Mouse (Mus musculus): ENCODE data around the gene Mtch2. TPM values are rescaled to one million over a fixed set of nuclear protein-coding genes. Genes with fewer than 3 reads are reported as not detected.

The Mtch2 gene
- polyA plus RNA-seq (2012; rRNA removed): 47.7 and 64.4 TPM in 2 replicates

DNA sequence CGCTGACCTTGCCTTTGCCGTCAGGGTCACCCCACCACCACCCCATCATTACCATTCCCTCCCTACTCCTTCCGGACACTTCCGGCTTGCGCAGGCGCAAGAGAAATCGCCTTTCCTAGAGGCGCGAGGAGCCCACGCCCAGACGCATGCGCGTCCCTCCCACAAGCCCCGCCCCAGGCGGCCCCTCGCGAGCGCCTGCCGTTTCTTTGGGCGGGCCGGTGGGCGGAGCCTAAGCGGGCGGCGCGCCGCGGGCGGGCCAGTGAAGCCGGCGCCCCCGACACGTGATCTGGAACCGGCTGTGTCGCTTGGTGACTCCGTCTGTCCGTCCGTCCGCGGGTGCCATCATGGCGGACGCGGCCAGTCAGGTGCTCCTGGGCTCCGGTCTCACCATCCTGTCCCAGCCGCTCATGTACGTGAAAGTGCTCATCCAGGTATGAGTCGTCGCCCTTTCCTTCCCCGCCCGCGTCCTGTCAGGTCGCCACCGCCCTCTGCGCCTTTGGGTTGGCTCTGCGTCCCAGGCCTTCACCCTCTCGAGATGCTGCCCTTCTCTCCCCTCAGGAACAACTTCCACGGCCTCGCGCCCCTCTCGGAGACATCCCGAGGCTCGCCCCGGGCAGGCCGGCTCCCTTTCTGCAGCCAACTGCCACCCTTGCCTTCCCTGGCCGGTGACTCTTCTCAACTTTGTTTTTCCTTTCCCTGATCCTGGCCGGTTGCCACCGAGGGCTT is at the start of gene Mtch2:
Gene Mtch2, plus strand, starts transcription at position 201 of the 726 bp plus-strand sequence.

GRCm38 (mm10) chr2:90885218-90886041 is 38.5 kb downstream of the Mtch2 start, which contains the start of gene C1qtnf4:
Gene C1qtnf4, plus strand, starts transcription at chr2:90885860.

GRCm38 (mm10) chr2:90904076-90904855 is 57.3 kb downstream of the Mtch2 start, which contains the start of the genes Kbtbd4 and Ndufs3:
Gene Kbtbd4, plus strand, starts transcription at chr2:90904740.
Gene Ndufs3, minus strand, starts transcription at chr2:90904827.

Other genes starting within 250 kb of the Mtch2 start
- 3.4 and 5.1 TPM in 2 replicates for gene Nup160, start 169.9 kb upstream of the Mtch2 start, polyA plus RNA-seq (2012; rRNA removed)
- gene Fnbp4, start 101.8 kb upstream of the Mtch2 start, polyA plus RNA-seq (2012; rRNA removed): 19.5 and 22.1 TPM in 2 replicates
- 1.1 and 2.0 TPM in 2 replicates for gene Agbl2, start 64.4 kb upstream of the Mtch2 start, polyA plus RNA-seq (2012; rRNA removed)
- gene C1qtnf4, start 38.7 kb downstream of the Mtch2 start, polyA plus RNA-seq (2012; rRNA removed): 7.9 and 10.7 TPM in 2 replicates
- gene Kbtbd4, start 57.6 kb downstream of the Mtch2 start, polyA plus RNA-seq (2012; rRNA removed): 10.0 and 11.1 TPM in 2 replicates
- gene Ndufs3, start 57.7 kb downstream of the Mtch2 start, polyA plus RNA-seq (2012; rRNA removed): 128 and 136 TPM in 2 replicates
- gene Celf1, start 93.2 kb downstream of the Mtch2 start, polyA plus RNA-seq (2012; rRNA removed): 36.7 and 43.2 TPM in 2 replicates
- 0.41 and 0.86 TPM in 2 replicates for gene Rapsn, start 188.5 kb downstream of the Mtch2 start, polyA plus RNA-seq (2012; rRNA removed)
- 59.8 and 61.7 TPM in 2 replicates for gene Psmc3, start 206.9 kb downstream of the Mtch2 start, polyA plus RNA-seq (2012; rRNA removed)
- 46.1 TPM in 2 replicates for gene Slc39a13, start 223.3 kb downstream of the Mtch2 start, polyA plus RNA-seq (2012; rRNA removed)
- gene Spi1, start 235.2 kb downstream of the Mtch2 start, polyA plus RNA-seq (2012; rRNA removed): 15.6 and 22.3 TPM in 2 replicates

Data from colon, adult 2 months (tissue).